Mouse (Mus musculus) neural tube, embryonic 11.5 days (tissue): ENCODE measurements around the gene Gm826. TPM values are rescaled to one million over a fixed set of nuclear protein-coding genes. Genes with fewer than 3 reads are reported as not detected.

Experiments used
- ATAC-seq: fragments of 200-750 bp; cut with Nextera tagmentation; 2 replicates; pipeline ENCODE4 v1.8.0; 2017; ENCODE audit warnings: moderate number of reproducible peaks, mild to moderate bottlenecking, moderate TSS enrichment, moderate library complexity; ENCODE audit not compliant: insufficient read depth, low FRiP score, low TSS enrichment
- DNase-seq: peaks from one replicate; pipeline ENCODE4 v3.0.0-alpha.2; 2015; ENCODE audit warnings: low spot score
- H3K27ac ChIP-seq: fragments of 300-500 bp; sonication (generic); 2 replicates; pipeline ENCODE4 v1.5.1; 2014; ENCODE audit warnings: low read depth, mild to moderate bottlenecking, low read length
- H3K27me3 ChIP-seq: fragments of 300-500 bp; sonication (generic); 2 replicates; pipeline ENCODE4 v1.6.1; 2014; ENCODE audit warnings: mild to moderate bottlenecking, low read length, mixed read lengths; ENCODE audit not compliant: control insufficient read depth, insufficient read depth
- H3K36me3 ChIP-seq: fragments of 300-500 bp; sonication (generic); 2 replicates; pipeline ENCODE4 v1.6.1; 2014; ENCODE audit warnings: mild to moderate bottlenecking, low read length, moderate library complexity, mixed read lengths; ENCODE audit not compliant: control insufficient read depth, insufficient read depth
- H3K4me1 ChIP-seq: fragments of 300-500 bp; sonication (generic); 2 replicates; pipeline ENCODE4 v1.6.1; 2014; ENCODE audit warnings: low read length, mixed read lengths; ENCODE audit not compliant: control insufficient read depth, insufficient read depth
- H3K4me2 ChIP-seq: fragments of 300-500 bp; sonication (generic); 2 replicates; pipeline ENCODE4 v1.6.1; 2014; ENCODE audit warnings: low read depth, mild to moderate bottlenecking, moderate library complexity
- H3K4me3 ChIP-seq: fragments of 300-500 bp; sonication (generic); 2 replicates; pipeline ENCODE4 v1.5.1; 2014; ENCODE audit warnings: low read depth, low read length
- H3K9ac ChIP-seq: fragments of 300-500 bp; sonication (generic); 2 replicates; pipeline ENCODE4 v1.6.1; 2014; ENCODE audit warnings: mild to moderate bottlenecking, low read length
- H3K9me3 ChIP-seq: fragments of 300-500 bp; sonication (generic); 2 replicates; pipeline ENCODE4 v1.6.1; 2016; ENCODE audit warnings: low read length; ENCODE audit not compliant: control insufficient read depth
- WGBS: fragments of 180-500 bp; shearing (Covaris S2); extraction: QIAGEN DNeasy Blood & Tissue Kit; methylation state at CpG from one replicate; pipeline ENCODE4 v1.1.7; 2014; 5-methylcytosine and 5-hydroxymethylcytosine counted together
- polyA plus RNA-seq: library from polyadenylated mRNA; unstranded; fragments of >200 nt; fragmentation: Nextera tagmentation; extraction: Ambion mirVana; gene quantifications from 2 replicates; pipeline ENCODE4 v1.2.1, GENCODE M21; 2014

Gm826 gene
- polyA plus RNA-seq, 1 experiment from 2014 or later = not detected

DNA sequence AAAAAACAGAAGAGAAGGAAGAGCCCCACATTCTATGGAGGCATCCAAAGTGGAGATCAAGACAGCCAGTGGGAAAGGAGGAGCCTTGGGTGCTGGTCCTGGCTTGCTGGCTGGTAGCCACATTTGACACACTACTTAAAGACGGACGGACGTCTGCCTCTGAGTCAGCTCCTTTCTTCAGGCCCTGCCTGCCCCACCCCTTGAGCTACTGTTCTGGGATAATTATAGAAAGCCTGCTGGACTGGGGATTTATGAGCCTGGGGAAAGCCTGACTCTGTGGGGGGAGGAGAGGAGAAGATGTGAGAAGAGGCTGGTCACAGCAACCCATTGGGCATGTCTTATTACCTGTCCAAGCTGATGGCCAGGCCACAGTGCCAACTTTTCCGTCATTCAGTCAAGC is 12.1 kb downstream of the Gm826 start:
- no peaks in the 10 kb centered on the region for H3K9me3 ChIP-seq
- H3K27ac ChIP-seq = no peak overlapping the region
- DNase-seq (no peak), ATAC-seq (no peak)
- WGBS = 35% methylated on average over 4 of the region's 4 CpGs
- H3K36me3 ChIP-seq = no peaks in the 10 kb centered on the region
- no peaks in the 10 kb centered on the region for H3K4me1 ChIP-seq
- H3K9ac ChIP-seq = no peak overlapping the region
- H3K4me2 ChIP-seq = no peak overlapping the region
- H3K27me3 ChIP-seq = no peaks in the 10 kb centered on the region
- H3K4me3 ChIP-seq = no peak overlapping the region

DNA sequence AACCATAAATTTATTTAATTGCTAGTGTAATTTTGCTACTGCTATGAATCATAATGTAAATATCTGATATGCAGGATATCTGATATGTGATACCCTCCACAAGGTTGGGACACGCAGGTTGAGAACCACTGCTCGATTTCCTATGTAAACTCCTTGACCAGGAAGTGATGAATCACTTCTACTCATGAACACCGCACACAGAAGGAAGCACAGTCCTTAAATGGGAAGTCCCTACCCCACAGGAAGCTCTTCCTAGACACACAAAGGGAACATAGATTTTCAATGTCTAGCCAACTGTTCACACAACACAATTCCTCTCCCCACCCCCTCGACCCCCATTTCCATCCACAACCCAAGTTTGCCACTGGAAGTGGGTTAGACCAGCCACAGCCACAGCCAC is 15.7 kb downstream of the Gm826 start:
- Histone ChIP-seq H3K4me1 (no peaks in the 10 kb centered on the region), H3K4me2 (no peak overlapping the region), H3K36me3 (no peaks in the 10 kb centered on the region), H3K9me3 (no peaks in the 10 kb centered on the region), H3K27me3 (no peaks in the 10 kb centered on the region), H3K9ac (no peak overlapping the region), H3K4me3 (no peak overlapping the region), H3K27ac (no peak overlapping the region)
- DNase-seq (no peak), ATAC-seq (no peak)
- 74% methylated on average over 4 of the region's 4 CpGs for WGBS

DNA sequence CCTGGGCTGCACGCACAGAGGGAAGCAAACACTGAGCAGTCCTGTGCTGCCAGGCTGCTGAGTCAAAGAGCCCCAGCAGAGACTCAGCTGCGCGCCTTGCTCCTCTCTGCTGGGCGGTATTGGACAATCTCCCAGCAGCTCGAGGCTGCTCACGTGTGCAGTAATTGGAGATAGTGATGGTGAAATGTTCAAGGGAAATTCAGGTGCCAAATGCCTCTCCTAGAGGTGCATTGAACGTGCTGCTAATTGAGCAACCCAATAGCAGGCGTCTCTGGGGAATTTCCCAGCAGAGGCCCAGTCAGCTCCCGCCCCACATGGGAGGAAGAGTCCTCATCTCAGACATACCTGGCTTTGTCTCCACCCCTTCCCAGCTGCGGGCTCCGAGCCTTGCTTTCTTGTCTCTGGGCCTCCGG is 20.4 kb downstream of the Gm826 start:
- H3K4me1 ChIP-seq = no peaks in the 10 kb centered on the region
- H3K27ac ChIP-seq = no peak overlapping the region
- H3K4me2 ChIP-seq = no peak overlapping the region
- H3K9ac ChIP-seq = no peak overlapping the region
- H3K9me3 ChIP-seq = no peaks in the 10 kb centered on the region
- no peak overlapping the region for H3K4me3 ChIP-seq
- ATAC-seq (no peak), DNase-seq (no peak)
- no peaks in the 10 kb centered on the region for H3K27me3 ChIP-seq
- H3K36me3 ChIP-seq = no peaks in the 10 kb centered on the region
- WGBS = 34% methylated on average over 12 of the region's 12 CpGs

DNA sequence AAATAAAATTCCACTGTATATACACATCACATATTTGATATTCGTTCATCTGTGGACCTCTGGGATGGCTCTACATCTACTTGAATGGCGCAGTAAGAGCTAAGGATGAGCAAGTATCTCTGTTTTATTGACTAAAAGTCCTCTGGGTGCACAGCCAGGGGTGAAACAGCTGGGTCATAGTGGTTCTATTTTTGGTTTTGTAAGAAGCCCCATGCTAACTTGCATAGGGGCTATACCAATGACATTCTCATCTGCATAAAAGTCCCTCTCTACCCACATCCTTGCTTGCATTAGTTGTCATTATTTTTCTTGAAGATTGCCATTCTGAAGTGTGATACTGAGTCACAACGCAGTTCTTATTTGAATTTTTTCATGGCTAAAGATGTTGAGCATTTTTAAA is 28.9 kb downstream of the Gm826 start:
- no peak for ATAC-seq
- H3K36me3 ChIP-seq = no peaks in the 10 kb centered on the region
- H3K4me3 ChIP-seq = no peak overlapping the region
- no peaks in the 10 kb centered on the region for H3K27me3 ChIP-seq
- H3K27ac ChIP-seq = no peak overlapping the region
- 82% methylated on average over 3 of the region's 3 CpGs for WGBS
- no peak overlapping the region for H3K4me2 ChIP-seq
- no peaks in the 10 kb centered on the region for H3K4me1 ChIP-seq
- H3K9ac ChIP-seq = no peak overlapping the region
- H3K9me3 ChIP-seq = no peaks in the 10 kb centered on the region
- no peak for DNase-seq

DNA sequence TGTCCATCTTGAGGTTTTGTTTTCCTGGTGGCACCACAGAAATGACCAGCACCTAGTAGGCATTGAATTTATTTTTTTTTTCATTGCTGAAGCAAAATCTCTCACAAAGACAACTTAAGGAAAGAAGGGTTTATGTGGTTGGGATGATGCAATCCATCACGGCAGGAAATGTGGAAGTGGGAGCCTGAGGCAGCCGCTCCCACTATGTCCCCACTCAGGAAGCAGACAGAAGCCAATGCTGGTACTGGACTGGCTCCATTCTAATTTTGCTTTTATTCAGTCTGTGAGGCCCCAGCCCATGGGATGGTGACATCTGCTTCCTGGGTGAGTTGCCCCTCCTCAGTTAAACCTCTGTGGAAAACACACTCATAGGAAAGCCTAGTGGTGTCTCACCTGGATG is 30.0 kb downstream of the Gm826 start:
- WGBS = 91% methylated on average over 2 of the region's 2 CpGs
- H3K36me3 ChIP-seq = no peaks in the 10 kb centered on the region
- no peak for ATAC-seq
- no peak for DNase-seq
- H3K27ac ChIP-seq = no peak overlapping the region
- no peak overlapping the region for H3K4me2 ChIP-seq
- H3K9ac ChIP-seq = no peak overlapping the region
- H3K9me3 ChIP-seq = no peaks in the 10 kb centered on the region
- no peaks in the 10 kb centered on the region for H3K4me1 ChIP-seq
- no peaks in the 10 kb centered on the region for H3K27me3 ChIP-seq
- H3K4me3 ChIP-seq = no peak overlapping the region

DNA sequence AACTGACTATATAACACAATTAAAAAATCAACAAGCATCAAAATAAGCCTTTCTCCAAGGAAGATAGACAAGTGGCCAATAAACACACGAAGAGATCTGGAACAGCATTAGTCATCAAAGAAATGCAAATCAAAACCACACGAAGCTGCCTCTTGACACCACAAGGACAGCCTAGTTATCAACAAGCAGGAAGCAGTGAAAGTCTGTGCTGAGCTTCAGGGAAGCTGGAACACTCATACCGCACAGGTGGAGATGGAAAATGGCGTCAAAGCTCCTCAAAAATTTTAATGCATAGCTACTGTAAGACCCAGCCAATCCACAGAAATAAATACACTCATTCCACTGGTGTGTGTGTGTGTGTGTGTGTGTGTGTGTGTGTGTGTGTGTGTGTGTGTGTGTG is 31.9 kb downstream of the Gm826 start:
- Histone ChIP-seq H3K9ac (no peak overlapping the region), H3K27ac (no peak overlapping the region), H3K36me3 (no peaks in the 10 kb centered on the region), H3K27me3 (no peaks in the 10 kb centered on the region), H3K4me1 (no peaks in the 10 kb centered on the region), H3K9me3 (no peaks in the 10 kb centered on the region), H3K4me2 (no peak overlapping the region), H3K4me3 (no peak overlapping the region)
- WGBS = 71% methylated on average over 4 of the region's 4 CpGs
- no peak for ATAC-seq
- no peak for DNase-seq

DNA sequence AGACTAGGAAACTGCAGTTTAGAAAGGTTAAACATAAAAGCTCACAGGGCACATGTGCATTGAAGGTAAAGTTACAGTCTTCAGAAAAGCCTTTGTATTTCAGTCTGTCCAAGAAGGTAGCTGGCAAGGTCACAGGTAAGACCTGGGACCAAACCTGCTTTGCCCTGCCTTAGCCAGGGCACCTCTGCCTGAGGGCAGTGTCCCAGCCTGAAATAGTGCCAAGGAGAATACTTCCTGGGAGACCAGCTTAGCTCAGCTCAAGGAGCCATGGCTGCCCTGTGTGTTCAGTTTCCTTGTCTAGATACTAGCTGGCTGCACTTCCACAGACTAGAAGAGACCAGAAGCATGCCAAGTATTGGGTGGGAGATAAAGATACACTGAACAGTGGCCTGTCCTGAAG is 35.4 kb downstream of the Gm826 start:
- H3K4me3 ChIP-seq = no peak overlapping the region

DNA sequence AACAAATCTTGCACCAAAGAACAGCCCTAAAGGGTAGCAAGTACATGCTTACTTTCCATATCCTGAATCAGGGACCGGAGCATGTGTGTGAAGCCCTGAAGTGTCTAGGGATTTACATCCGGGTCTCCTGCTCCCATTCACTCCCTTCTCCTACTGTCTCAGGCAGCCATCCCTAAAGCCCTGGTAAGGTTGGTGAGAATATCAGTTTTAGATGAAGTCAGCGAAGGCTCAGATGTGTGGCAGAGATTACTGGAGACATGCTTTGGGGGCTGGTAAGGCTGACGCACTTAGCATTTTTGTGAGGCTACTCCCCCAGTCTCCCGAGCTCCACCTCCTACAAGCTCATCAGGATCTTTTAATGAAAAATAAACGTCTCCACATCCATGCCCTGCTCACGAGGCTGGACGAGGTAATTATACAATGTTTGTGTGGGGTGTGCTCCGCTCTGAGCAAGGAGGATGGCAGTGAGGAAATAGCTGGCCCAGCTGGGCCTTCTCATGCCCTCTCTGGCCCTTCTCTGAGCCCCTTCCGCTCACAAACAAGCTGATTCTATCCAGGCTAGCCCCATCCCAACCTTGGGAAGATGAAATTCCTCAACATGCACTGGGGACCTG is 45.3 kb downstream of the Gm826 start:
- H3K4me2 ChIP-seq = no peak overlapping the region
- 80% methylated on average over 10 of the region's 10 CpGs for WGBS
- no peak overlapping the region for H3K27ac ChIP-seq
- H3K27me3 ChIP-seq = no peaks in the 10 kb centered on the region
- no peak overlapping the region for H3K9ac ChIP-seq
- DNase-seq (no peak), ATAC-seq (no peak)
- H3K36me3 ChIP-seq = no peaks in the 10 kb centered on the region
- H3K9me3 ChIP-seq = no peaks in the 10 kb centered on the region
- H3K4me3 ChIP-seq = no peak overlapping the region
- no peaks in the 10 kb centered on the region for H3K4me1 ChIP-seq

More for the DNA sequence above, 35.4 kb downstream of the Gm826 start:
- no peaks in the 10 kb centered on the region for H3K4me1 ChIP-seq
- no peak for ATAC-seq
- H3K9ac ChIP-seq = no peak overlapping the region
- DNase-seq = no peak
- H3K36me3 ChIP-seq = no peaks in the 10 kb centered on the region
- no peaks in the 10 kb centered on the region for H3K27me3 ChIP-seq
- H3K27ac ChIP-seq = no peak overlapping the region
- no peaks in the 10 kb centered on the region for H3K9me3 ChIP-seq
- H3K4me2 ChIP-seq = no peak overlapping the region

DNA sequence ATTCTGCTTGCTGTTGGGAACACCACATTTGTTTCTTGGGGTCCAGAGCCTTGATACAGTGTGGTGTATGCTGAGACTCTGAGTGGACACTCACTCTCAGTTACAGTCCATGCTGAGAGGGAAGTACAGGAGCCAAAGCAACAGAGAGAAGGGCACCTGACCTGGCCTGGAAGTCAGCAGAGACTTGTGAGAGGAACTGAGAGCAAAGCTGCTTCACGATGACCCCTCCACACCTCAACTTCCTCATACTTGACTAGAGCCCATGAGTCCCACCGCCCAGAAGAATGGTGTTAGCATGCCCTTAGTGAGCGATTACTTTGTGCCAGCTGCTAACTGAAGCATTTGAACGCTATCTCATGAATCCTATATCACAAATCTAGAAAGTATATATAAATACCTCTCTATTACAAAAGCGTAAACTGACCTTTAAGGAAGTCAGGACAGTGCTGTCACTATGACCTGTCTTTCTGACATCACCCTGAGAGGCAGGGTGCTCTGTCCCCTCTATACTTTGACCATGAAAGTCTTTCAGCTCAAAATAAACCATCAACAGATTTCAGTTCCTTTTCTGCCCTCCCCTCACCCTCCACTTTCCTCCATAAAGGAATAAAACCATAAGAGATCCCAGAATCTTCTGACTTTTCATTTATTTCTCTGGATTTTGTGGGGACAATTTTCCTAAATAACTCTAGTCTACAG is 57.9 kb downstream of the Gm826 start:
- ATAC-seq (no peak), DNase-seq (no peak)
- Histone ChIP-seq H3K9me3 (no peaks in the 10 kb centered on the region), H3K27ac (no peak overlapping the region), H3K4me2 (no peak overlapping the region), H3K4me3 (no peak overlapping the region), H3K36me3 (no peaks in the 10 kb centered on the region), H3K4me1 (no peaks in the 10 kb centered on the region), H3K27me3 (no peaks in the 10 kb centered on the region), H3K9ac (no peak overlapping the region)
- 89% methylated on average over 5 of the region's 5 CpGs for WGBS
